Mouse (Mus musculus) bone marrow, adult 2 months (tissue): ENCODE results near the gene Pik3ip1.

Experiments used
- CTCF ChIP-seq: fragments of 200-500 bp; IDR thresholded peaks from 2 replicates; pipeline ENCODE4 v1.5.1; 2011; ENCODE audit warnings: low read length, control low read depth; ENCODE audit not compliant: control insufficient read depth, insufficient read depth
- POLR2A ChIP-seq: fragments of 200-500 bp; IDR thresholded peaks from 2 replicates; pipeline ENCODE4 v1.6.1; 2011; ENCODE audit warnings: low read depth, mild to moderate bottlenecking, control low read depth, low read length, borderline replicate concordance; ENCODE audit not compliant: control insufficient read depth

GRCm38 (mm10) chr11:3307875-3308274 lies 22.3 kb upstream of the Pik3ip1 start:
- TF ChIP-seq POLR2A = no peak
- no peak for TF ChIP-seq CTCF
